Mouse (Mus musculus) thymus, postnatal 25 days (tissue): ENCODE data around the gene Hoxc12.

Experiments
- DNase-seq: peaks from one replicate; pipeline ENCODE4 v3.0.0; 2022

The Hoxc12 gene

DNA sequence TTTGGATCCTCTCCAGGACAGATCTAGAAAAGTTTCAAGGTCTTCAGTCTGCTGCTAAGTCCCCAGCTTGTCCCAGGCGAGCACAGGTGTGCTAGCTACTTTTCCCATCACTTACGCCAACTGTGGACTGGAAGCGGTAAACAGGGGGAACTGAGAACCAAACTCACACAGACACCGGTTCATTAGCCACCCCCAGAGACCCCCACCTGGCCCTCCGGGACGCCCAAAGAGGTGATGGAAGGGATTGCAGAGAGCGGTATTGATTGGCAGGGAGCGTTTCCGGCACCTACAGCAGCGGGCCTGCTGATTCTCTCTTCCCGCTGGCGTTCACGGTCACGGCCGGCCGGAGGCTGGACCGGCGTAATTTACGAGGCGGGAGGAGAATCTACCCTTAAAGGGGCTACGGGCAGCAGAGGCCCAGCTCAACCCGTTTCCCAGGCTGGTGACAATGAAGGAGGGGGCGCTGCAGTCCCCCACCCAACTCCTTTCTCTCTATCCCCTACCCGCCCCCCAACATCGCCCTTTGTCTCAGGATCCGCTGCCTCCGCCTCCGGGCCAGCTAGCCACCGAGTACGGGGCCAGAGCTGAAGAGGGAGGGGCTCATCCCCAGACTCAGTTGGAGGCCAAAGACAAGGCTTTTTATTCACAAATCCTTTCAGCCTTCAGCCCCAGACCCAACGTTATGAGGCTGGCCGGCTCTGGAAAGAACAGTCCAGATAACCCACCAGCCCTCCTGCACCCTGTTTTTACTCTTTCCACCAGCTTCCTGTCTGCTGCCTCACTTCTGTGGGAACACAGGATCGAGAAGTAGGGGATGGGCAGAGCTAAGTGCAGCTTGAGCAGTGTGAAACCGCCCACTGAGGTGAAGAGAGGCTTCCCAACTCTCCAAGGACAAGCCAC, 2.9 kb downstream of the Hoxc12 start:
- no peak for DNase-seq

- DNase-seq, result no peak
These were observed 6.3 kb downstream of the Hoxc12 start for GRCm38 (mm10) chr15:102942739-102943467.

DNA sequence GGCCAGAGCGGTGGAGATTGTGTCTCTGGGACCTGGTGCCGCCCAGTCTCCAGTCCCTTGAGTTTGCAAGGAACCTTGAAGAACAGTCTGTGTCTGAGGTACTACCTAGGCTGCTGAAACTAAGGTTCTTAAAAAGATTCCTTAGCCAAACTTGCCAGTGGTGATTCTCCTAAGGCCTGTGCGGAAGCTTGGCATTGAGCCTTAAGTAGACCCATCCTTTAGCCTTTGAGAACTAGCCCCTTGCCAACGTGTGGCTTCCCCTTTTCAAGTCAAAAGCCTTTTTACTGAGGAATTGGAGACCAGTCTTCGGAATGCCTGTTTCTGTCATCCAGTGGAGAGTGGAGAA, 6.9 kb downstream of the Hoxc12 start:
- no peak for DNase-seq

DNA sequence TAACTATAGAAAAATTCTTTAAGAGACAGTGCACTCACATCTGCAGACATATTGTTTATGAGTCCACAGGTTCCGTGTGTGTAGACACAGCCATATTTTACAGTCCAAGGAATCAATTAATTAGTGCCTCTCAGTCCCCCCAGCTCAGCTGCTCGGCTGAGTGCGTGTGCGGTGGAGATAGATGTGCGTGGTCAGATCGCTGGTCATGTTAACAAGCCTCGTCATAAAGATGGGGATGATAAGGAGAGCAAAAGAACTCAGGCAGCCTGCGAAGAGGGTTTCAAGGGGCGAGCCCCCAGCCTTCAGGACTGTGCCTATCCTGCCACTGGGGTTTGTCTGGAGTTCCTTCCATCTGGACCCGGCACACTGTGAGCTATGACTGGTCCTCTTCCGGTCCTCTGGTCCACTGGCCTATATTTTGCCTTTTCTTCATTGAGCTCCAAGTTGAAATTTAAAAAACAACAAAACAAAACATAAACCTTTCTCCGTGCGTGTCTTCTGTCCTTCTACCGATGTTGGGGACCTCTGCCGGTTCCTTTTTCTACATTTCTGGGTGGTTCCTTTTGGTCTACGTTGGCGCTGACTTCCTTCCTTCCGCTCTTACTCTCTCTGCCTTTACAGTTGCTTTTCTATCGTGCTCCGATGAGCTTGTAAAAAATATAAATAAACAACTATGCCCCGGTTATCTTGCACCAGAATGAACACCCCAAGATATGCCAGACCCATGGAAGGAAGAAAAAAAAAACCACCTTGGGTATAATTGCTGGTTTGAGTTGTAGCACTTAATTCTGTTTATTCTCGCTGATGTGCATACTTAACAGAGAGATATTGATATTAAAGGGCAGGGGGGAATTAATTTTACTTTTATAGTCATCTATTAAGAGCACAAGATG, 8.9 kb downstream of the Hoxc12 start:
- DNase-seq, result no peak

GRCm38 (mm10) chr15:102947276-102947675, 10.7 kb downstream of the Hoxc12 start:
- no peak for DNase-seq

- no peak for DNase-seq
These were observed 12.3 kb downstream of the Hoxc12 start for GRCm38 (mm10) chr15:102948842-102949241.

GRCm38 (mm10) chr15:102949696-102950095, 13.1 kb downstream of the Hoxc12 start:
- no peak for DNase-seq

DNA sequence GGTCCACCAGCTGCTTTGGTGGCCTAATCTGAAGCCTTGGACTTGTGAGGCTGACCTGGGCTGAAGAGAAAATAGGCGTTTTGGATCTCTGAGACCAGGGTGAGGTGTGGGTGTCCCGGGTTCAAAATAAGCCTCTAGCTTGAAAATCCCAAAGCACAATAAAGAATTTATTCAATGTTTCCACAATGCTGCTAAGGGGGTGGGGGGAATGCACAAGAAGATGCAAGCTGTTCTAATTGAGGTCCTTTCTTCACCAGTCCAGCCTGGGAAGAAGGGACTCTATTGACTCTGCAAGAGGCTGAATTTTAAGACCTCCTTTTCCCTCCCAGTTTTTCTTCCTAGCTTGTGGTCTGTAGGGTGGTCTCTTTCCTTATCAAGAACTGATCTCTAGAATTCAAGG, 14.3 kb downstream of the Hoxc12 start:
- no peak for DNase-seq

DNA sequence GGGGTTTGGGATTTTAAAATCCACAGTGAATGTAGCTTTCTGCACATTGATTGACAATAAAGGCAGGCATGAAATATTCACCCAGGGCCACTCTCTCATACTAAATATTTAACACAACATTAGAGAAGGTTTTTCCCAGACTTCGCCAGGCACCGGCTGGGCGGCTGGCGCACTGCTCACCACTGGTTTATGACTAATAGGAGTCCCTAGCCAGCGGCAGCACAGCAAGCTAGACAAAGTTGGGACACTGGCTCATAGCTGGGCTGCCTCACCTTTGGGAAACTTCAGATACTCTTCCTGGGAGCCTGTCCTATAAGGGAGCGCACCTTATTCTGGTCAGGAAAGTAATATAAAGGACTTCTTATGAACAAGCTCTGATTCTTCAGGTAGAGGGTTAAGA, 17.0 kb downstream of the Hoxc12 start:
- no peak for DNase-seq

DNA sequence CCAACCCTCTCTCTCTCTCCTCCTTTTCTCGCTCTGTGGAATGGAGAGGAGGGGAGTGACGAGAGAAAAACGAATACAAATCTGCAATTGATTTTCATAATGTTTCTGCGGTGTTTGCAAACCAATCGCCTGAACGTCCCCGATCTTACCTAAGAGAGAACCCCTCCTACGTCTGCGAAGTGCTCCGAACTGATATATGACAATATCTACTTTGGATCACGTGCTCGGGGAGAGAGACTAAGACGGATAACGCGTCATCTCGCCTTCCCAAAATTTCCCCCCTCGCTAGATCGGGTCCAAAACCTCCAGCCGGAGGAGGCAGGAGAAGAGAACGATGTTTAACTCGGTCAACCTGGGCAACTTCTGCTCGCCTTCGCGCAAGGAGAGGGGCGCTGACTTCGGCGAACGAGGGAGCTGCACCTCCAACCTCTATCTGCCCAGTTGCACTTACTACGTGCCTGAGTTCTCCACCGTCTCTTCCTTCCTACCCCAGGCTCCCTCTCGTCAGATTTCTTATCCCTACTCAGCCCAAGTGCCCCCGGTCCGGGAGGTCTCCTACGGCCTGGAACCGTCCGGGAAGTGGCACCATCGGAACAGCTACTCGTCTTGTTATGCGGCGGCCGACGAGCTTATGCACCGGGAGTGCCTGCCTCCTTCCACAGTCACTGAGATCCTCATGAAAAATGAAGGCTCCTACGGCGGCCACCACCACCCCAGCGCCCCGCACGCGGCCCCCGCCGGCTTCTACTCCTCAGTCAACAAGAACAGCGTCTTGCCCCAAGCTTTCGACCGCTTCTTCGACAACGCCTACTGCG, 17.8 kb downstream of the Hoxc12 start, which contains the start of gene Hoxc11:
TSS of gene Hoxc11 (plus strand) at position 236 of the 815 bp plus-strand sequence.
- no peak for DNase-seq

GRCm38 (mm10) chr15:102955007-102955382, 18.4 kb downstream of the Hoxc12 start:
- no peak for DNase-seq

DNA sequence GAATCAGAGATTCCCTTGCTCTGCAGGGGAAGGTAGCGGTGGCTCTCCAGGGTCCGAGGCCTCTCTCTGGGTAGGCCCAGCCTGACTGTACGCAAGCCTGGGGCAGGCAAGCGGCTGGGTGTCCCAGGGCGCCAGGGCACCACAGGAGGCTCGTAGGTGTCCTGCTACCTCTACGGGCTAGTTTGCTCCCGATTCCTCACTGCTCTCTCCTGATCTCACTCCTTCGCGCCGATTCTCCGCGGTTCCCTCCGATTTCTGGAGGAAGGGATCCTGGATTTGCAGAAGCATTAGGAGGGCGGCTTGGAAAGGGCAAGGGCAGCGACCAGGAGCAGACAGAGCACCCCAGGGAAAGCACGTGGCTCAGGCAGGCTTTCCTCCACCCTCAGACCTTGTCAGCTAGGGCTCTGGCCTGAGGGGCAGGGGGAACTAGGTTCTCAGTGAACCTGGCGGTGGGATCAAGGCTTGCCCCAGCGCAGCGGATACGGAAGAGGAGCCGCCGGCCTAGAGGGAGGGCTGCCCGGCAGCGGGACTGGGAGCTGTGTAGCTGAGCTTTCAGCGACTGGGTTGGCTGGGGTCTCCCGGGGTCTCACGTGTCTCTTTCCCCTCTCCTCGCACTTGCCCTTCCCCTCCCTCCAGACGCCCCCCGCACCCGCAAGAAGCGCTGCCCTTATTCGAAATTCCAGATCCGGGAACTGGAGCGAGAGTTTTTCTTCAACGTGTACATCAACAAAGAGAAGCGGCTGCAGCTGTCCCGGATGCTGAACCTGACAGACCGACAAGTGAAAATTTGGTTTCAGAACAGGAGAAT, 19.5 kb downstream of the Hoxc12 start:
- DNase-seq, result no peak

DNA sequence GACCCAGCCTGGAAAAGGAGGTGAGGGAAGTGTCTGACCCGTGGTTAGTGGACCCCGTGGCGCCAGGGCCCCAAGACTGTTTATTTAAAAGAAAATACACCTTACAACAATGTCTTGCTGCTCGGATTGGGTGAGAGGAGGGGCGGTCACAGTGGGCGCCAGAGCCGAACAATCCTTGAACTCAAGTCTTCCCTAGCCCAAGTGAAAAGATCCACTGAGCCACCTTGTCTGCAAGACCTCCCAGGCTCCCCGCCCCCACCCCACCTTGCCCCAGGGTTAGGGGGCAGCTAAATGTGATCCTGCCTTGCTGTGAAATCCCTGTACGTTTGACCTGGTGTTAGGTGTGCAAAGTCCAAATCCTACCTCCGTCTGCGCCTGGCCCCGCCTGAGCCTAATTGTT, 20.3 kb downstream of the Hoxc12 start:
- DNase-seq, result no peak

- DNase-seq, result no peak
These were observed 23.2 kb downstream of the Hoxc12 start for GRCm38 (mm10) chr15:102959663-102960191.

DNA sequence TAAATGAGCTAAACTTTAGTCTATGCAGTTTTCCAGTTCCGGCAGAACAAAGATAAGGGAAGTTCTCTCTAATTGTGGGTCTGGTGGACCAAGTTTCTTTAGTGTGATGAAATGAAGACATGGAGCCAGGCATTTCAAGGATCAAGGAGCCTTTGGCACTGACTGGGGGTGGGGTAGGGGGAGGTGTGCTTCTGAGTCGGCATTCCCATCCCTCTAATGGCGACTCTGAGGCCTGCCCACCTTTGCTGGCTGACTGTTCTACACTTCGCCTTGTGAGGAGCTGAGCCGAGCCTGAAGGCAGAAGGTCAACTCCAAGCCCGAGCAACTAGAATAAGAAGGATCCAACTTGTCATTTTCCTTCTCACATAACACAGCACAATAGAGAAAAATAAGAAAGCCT, 25.2 kb downstream of the Hoxc12 start:
- DNase-seq, result no peak

- DNase-seq, result no peak
These were observed 25.9 kb downstream of the Hoxc12 start for GRCm38 (mm10) chr15:102962492-102962891.

- DNase-seq, result no peak
These were observed 26.7 kb downstream of the Hoxc12 start for GRCm38 (mm10) chr15:102963259-102963658.

- DNase-seq, result no peak
These were observed 27.4 kb downstream of the Hoxc12 start for GRCm38 (mm10) chr15:102963671-102964640.

GRCm38 (mm10) chr15:102965003-102965891, 28.7 kb downstream of the Hoxc12 start:
- no peak for DNase-seq
